Comparison of ENCODE assay signal across 20 mouse cellular contexts in the genomic region with DNA sequence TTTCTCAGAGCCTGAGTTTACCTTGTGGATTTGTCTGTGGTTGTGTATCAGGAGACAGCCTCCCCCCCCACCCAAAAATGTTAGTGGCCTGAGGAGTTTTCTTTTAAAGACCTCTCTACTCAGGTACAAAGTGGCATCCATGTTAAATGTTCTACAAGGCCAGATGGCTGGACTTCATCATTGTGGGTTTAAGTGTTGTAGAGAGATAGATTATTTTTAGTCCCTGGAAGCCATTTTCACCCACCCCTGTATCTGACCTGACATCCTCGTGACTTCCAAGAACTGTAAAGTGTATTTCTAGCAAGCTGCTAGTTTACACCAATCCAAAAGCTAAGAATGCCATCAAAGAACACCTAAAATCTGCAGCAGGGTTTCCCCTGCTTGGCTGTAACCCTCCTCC. TPM values are rescaled to one million over a fixed set of nuclear protein-coding genes. Genes with fewer than 3 reads are reported as not detected.
"Had no signal": no experiment of that assay in that cellular context is flagged by ENCODE, and none has a peak within 500 bp of the region (broad histone marks: within the 10 kb centered on the region; RNA-seq: fewer than 3 reads in every experiment).

No protein-coding gene starts in this region.

- H3K27ac ChIP-seq: lung, embryonic 15.5 days; macrophage; midbrain, embryonic 13.5 days; midbrain, embryonic 15.5 days; neural tube, embryonic 12.5 days; stomach, embryonic 15.5 days; stomach, postnatal 0 days had no signal

- H3K27me3 ChIP-seq: lung, embryonic 15.5 days; megakaryocyte, embryonic 14.5 days; midbrain, embryonic 13.5 days; midbrain, embryonic 15.5 days; neural tube, embryonic 12.5 days; stomach, embryonic 15.5 days had no signal

- H3K4me3 ChIP-seq: lung, embryonic 15.5 days; megakaryocyte, embryonic 14.5 days; midbrain, embryonic 13.5 days; midbrain, embryonic 15.5 days; neural tube, embryonic 12.5 days; stomach, embryonic 15.5 days had no signal

- H3K36me3 ChIP-seq: lung, embryonic 15.5 days; midbrain, embryonic 13.5 days; midbrain, embryonic 15.5 days; neural tube, embryonic 12.5 days; stomach, embryonic 15.5 days had no signal

- DNase-seq: lung, adult 2 months; lung, postnatal 14 days; lung, postnatal 36 days; right cerebral cortex, postnatal 14 days; thymus, adult 2 months; thymus, postnatal 25 days; thymus, postnatal 4 days had no signal

- H3K4me2 ChIP-seq: lung, embryonic 15.5 days; midbrain, embryonic 11.5 days; midbrain, embryonic 13.5 days; midbrain, embryonic 15.5 days; neural tube, embryonic 12.5 days; stomach, embryonic 15.5 days had no signal

- H3K9ac ChIP-seq: lung, embryonic 15.5 days; midbrain, embryonic 13.5 days; midbrain, embryonic 15.5 days; neural tube, embryonic 12.5 days; stomach, embryonic 15.5 days had no signal

- H3K4me1 ChIP-seq: lung, embryonic 15.5 days; megakaryocyte, embryonic 14.5 days; midbrain, embryonic 13.5 days; midbrain, embryonic 15.5 days; neural tube, embryonic 12.5 days; stomach, embryonic 15.5 days had no signal

- H3K9me3 ChIP-seq: lung, embryonic 15.5 days; megakaryocyte, embryonic 14.5 days; midbrain, embryonic 13.5 days; midbrain, embryonic 15.5 days; neural tube, embryonic 12.5 days; stomach, embryonic 15.5 days had no signal

- ATAC-seq: lung, postnatal 0 days; midbrain, embryonic 13.5 days; midbrain, embryonic 15.5 days had no signal

RNA-seq across cellular contexts. Expression of gene Pxdn, which starts 6.8 kb away (rescaled TPM):
- total RNA-seq: megakaryocyte progenitor cell, adult 5-6 weeks; monocyte, adult 5-6 weeks; neutrophil, adult 5-6 weeks had no signal
- polyA plus RNA-seq: macrophage had no signal
